Mouse (Mus musculus): ENCODE results near the gene Myo5a.

GRCm38 (mm10) chr9:75232860-75233259, 162.0 kb downstream of the Myo5a start:
- no peak for TF ChIP-seq CTCF (IDR thresholded peaks at IDR 0.05; ENCODE audit: low read depth)
- TF ChIP-seq EP300 (IDR thresholded peaks at IDR 0.05; ENCODE audit: low read depth) = no peak
